Mouse (Mus musculus): Measurements from ENCODE around the gene Abca4. TPM values are rescaled to one million over a fixed set of nuclear protein-coding genes. Genes with fewer than 3 reads are reported as not detected.
"Not testable (repeated sequence)": the region's sequence is repeated elsewhere in the genome, so short reads cannot be mapped to it uniquely, and the experiment has no call there.

Gene Abca4
- polyA plus RNA-seq, 1 experiment from 2014 or later: 1.5 TPM

DNA sequence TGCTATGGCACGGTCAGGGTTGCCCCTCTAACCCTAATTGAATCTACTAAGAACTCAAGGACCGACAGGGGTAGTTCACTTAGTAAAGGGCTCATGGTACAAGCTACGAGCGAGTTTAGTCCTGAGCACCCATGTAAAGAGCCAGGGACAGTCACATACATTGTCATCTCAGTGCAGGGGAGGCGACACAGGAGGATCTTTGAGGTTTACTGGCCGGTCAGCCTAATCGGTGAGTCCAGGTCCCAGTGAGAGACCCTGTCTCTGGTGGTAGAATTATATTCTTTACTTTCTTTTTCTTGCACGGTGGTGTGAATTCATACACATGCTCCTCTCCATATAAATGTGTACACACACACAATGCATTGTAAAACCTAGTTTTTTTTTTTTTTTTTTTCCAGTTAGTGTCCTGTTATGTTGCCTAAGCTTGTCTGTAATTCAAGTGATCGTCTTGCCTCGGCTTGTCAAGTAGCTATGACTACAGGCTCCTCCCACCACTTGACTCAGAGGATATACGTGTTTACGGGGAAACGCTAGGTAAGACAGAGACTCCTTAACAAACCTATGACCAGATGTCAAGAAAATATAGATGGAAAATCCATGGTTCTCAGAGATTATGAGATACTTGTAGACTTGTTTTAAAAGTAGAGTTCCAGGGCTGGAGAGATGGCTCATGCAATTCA lies 167.3 kb downstream of the Abca4 start:
- in situ Hi-C loops (cut with MboI; ENCODE audit: low pct_unique_long_range_greater_than_20kb): no loop called here
- POLR2A ChIA-PET: no interaction called here
- ATAC-seq: no peak
- no peak for TF ChIP-seq CTCF (IDR thresholded peaks at IDR 0.05)
- no peaks in the 10 kb centered on the region for H3K27me3 ChIP-seq
- CTCF ChIA-PET: interaction anchor here (1.3 to 1.9 kb wide), 2 partner anchors 10 to 28 kb away, joined by 3 to 5 read pairs; no protein-coding TSS in a partner anchor
- no peak for DNase-seq (ENCODE audit: low read depth, low spot score)

DNA sequence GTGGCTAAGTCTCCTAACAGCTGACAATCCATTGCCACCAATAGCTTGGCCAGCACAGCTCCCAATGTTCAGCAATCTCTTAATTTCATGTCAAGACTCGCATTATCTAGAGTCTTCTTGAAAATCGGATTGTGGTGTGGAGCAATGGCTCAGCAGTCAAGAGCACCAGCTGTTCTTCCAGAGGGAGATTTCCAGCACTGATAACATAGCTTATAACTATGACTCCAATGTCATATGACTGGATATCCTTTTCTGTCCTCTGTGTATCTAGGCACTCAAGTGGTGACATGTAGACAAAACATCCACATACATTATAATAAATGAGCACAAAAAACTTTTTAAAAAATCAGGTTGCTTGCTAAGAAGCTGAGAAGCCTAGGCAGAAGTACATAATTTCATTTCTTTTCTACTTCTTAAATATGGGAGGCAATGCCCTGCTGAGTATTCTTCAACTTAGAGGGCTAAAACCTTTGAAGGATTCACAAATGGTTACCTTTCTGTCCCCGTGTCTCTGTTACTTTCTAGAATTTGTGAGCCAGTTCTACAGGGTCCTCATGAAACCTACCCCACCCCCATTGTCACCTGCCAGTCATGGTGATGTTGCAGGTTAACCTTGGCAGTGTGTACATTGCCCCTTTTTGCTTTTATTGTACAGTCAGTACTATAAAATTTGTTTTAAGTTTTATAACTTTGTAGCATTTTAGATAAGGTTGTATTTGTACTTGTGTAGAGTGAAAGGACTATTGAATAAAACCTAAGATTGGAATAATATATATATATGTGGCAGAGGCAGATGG lies 177.2 kb downstream of the Abca4 start:
- no peak for ATAC-seq
- H3K27me3 ChIP-seq: no peaks in the 10 kb centered on the region
- in situ Hi-C loops (cut with MboI; ENCODE audit: low pct_unique_long_range_greater_than_20kb): no loop called here
- TF ChIP-seq CTCF (IDR thresholded peaks at IDR 0.05): no peak
- CTCF ChIA-PET: interaction anchor here (0.9 to 1.2 kb wide), 6 partner anchors 9 to 34 kb away, joined by 3 to 5 read pairs (median 4); no protein-coding TSS in a partner anchor
- no peak for DNase-seq (ENCODE audit: low read depth, low spot score)
- POLR2A ChIA-PET: interaction anchor here (1.1 kb wide), 1 partner anchor 13 kb away, joined by 3 read pairs; no protein-coding TSS in a partner anchor

DNA sequence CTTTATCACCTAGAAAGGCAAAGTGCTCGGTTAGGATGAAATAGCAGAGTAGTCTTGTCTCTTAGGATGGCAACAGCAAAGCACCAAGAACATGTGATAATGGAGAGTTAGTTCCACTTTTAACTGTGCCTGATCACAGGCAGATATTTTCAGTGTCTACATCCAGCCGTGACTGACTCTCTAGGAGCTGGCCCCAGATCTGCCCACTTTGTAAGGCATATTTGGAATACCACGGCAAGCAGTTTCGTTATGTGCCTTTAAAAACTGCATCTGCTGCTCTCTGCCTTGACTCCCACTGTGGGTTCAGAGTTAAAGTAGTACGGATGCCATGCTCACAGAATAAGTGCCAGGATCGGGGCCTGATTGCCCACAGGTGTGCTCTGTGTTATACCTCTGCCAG lies 182.7 kb downstream of the Abca4 start:
- DNase-seq (ENCODE audit: low read depth, low spot score); H3K27me3 ChIP-seq; ATAC-seq; POLR2A ChIA-PET; in situ Hi-C loops (cut with MboI; ENCODE audit: low pct_unique_long_range_greater_than_20kb): not testable (repeated sequence)
- CTCF ChIA-PET: interaction anchor here (1.5 to 1.8 kb wide), 2 partner anchors 11 to 18 kb away, joined by 5 to 6 read pairs; no protein-coding TSS in a partner anchor

Other genes with a start within 250 kb of the Abca4 start
- 115 TPM for gene Abcd3, start 229.1 kb upstream of the Abca4 start, polyA plus RNA-seq (2021)
- gene Arhgap29, start 91.9 kb upstream of the Abca4 start, polyA plus RNA-seq (2021): 129 TPM
- gene Gclm, start 201.1 kb downstream of the Abca4 start, polyA plus RNA-seq (2021): 459 TPM
- 93.6 TPM for gene Dnttip2, start 229.9 kb downstream of the Abca4 start, polyA plus RNA-seq (2021)
- 24.9 TPM for gene Bcar3, start 249.7 kb downstream of the Abca4 start, polyA plus RNA-seq (2021)